Mouse (Mus musculus): ENCODE results near the gene Ccdc181.

DNA sequence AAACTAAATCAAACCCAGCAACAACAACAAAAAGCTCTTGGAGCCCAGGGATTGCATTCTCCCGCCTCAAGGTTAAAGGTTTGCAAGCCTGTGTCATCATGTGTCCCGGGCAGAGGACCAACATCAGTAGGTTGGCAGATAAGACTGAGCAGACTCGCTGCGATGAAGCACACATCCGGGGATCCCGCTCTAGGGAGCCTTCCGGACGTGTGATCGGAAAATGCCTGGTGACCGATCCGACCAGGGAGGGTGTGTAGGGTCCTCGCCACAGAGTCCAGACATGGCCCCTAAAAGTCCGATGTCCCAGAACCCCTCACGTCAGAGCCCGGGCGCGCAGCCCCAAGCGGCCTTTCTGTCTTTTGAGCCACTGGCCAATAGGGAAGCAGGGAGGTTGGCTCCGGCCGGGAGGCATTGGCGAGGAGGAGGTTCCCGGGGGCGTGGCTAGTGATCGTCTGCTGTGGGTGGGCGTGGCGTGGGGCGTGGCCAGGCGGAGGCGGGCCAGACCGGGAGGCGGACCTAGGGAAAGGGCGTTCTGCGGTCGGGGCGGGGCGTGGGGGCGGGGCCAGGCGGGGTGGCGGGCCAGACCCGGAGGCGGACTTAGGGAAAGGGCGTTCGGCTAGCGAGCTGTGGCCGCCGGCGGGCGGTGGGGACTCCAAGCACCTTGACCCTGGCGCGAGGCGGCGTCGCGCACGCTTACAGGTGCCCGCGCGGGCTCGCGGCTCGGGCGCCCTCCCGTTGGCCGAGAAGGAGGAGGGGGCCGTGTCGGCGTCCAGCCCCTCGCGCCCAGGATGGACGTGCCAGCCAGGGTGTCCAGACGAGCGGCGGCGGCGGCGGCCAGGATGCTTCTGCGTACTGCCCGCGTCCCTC is 26.7 kb upstream of the Ccdc181 start, which contains the start of gene Slc19a2:
- TF ChIP-seq CTCF (IDR thresholded peaks at IDR 0.05; ENCODE audit: extremely low read depth, insufficient read depth, insufficient read length, insufficient replicate concordance) (no peak), POLR2A (IDR thresholded peaks at IDR 0.05; ENCODE audit: low read depth, low read length) (peak; percentile 83)
